Mouse (Mus musculus) midbrain, embryonic 14.5 days (tissue): Measurements from ENCODE around the gene Tpp1. TPM values are rescaled to one million over a fixed set of nuclear protein-coding genes. Genes with fewer than 3 reads are reported as not detected.

Experiments
- ATAC-seq: fragments of 200-750 bp; cut with Nextera tagmentation; 2 replicates; pipeline ENCODE4 v1.8.0; 2017; ENCODE audit warnings: moderate number of reproducible peaks, moderate library complexity; ENCODE audit not compliant: low FRiP score, low TSS enrichment
- DNase-seq: peaks from one replicate; pipeline ENCODE4 v3.0.0-alpha.2; 2015
- H3K27ac ChIP-seq: fragments of 300-500 bp; sonication (generic); replicated peaks from 2 replicates; pipeline ENCODE4 v1.5.1; 2014; ENCODE audit warnings: mild to moderate bottlenecking, low read depth, low read length, moderate library complexity
- H3K27me3 ChIP-seq: fragments of 300-500 bp; sonication (generic); 2 replicates; pipeline ENCODE4 v1.6.1; 2014; ENCODE audit warnings: low read length, control low read depth, mixed read lengths; ENCODE audit not compliant: control insufficient read depth, insufficient read depth
- H3K36me3 ChIP-seq: fragments of 300-500 bp; sonication (generic); 2 replicates; pipeline ENCODE4 v1.6.1; 2014; ENCODE audit warnings: low read length, control low read depth; ENCODE audit not compliant: control insufficient read depth, insufficient read depth
- H3K4me1 ChIP-seq: fragments of 300-500 bp; sonication (generic); 2 replicates; pipeline ENCODE4 v1.6.1; 2014; ENCODE audit warnings: mild to moderate bottlenecking, antibody characterized with exemption, low read length, control low read depth; ENCODE audit not compliant: control insufficient read depth, insufficient read depth
- H3K4me2 ChIP-seq: fragments of 300-500 bp; sonication (generic); 2 replicates; pipeline ENCODE4 v1.6.1; 2014; ENCODE audit warnings: mild to moderate bottlenecking, low read length, moderate library complexity
- H3K4me3 ChIP-seq: fragments of 300-500 bp; sonication (generic); replicated peaks from 2 replicates; pipeline ENCODE4 v1.5.1; 2014; ENCODE audit warnings: low read depth, low read length
- H3K9ac ChIP-seq: fragments of 300-500 bp; sonication (generic); replicated peaks from 2 replicates; pipeline ENCODE4 v1.6.1; 2014; ENCODE audit warnings: mild to moderate bottlenecking, low read length, moderate library complexity
- H3K9me3 ChIP-seq: fragments of 300-500 bp; sonication (generic); 2 replicates; pipeline ENCODE4 v1.6.1; 2016; ENCODE audit warnings: low read length, control low read depth, mixed read lengths; ENCODE audit not compliant: control insufficient read depth
- WGBS: fragments of 180-500 bp; shearing (Covaris S2); extraction: QIAGEN DNeasy Blood & Tissue Kit; methylation state at CpG from one replicate; pipeline ENCODE4 v1.1.7; 2014; 5-methylcytosine and 5-hydroxymethylcytosine counted together
- polyA plus RNA-seq: library from polyadenylated mRNA; unstranded; fragments of >200 nt; fragmentation: Nextera tagmentation; extraction: Ambion mirVana; gene quantifications from 2 replicates; pipeline ENCODE4 v1.2.1, GENCODE M21; 2014

The Tpp1 gene
- 22.5 and 49.5 TPM in 2 replicates for polyA plus RNA-seq

DNA sequence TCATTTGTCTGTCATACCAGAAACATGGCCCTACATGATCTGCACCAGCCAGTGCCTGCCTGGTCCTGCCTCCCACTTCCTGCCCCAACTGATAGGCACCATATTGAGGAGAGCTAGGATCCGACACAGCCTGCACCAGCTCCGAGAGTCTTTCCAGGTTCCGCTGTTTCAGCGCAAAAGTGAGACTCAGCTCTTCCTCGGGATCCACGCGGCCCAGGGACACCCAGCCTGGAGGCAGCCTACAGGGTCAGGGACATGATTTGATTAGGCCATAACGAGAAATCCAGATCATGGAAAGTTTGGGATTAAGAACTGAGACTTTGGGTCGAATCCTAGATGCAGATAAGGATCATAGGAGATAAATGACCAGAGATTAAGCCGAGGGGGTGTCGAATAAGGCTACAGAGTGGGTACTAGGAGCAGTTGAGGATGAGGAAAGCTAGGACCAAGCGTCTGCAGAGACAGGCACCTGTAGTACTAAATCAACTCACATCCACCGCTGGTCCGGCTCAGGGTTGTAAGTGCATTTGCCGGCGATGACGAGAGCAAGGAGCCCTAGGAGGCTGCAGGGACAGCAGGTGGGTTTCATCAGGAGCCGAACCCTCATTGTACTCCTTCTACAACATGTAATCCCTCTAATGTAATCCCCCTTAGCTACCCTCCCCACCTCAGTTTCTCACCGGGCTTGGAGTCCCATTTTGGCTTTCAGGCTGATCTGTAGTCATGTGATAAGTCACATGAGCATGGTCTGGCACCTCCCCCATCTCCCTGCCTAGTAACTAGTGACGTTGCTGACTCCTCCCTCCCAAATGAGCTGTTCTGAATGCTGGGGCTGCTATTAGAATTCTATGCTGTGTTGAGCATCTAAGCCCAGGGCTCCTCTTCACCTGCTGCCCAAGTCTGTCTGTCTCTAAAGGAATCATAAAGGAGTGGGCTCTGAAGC is at the start of gene Tpp1:
Gene Tpp1 (minus strand): TSS at position 745 of the 943 bp plus-strand sequence.
- peak within 1 kb of the TSS; percentile 50 for H3K4me2 ChIP-seq
- DNase-seq: peak; percentile 91
- H3K27ac ChIP-seq: peak within 1 kb of the TSS; percentile 33; the same call in 1 of the 2 replicates
- H3K9ac ChIP-seq: peak within 1 kb of the TSS; percentile 36; the same call in 1 of the 2 replicates
- peak; percentile 92 for ATAC-seq
- no peaks in the 10 kb centered on the region for H3K4me1 ChIP-seq
- peak within 1 kb of the TSS; percentile 34 for H3K4me3 ChIP-seq
- H3K27me3 ChIP-seq: no peaks in the 10 kb centered on the region
- H3K36me3 ChIP-seq: peaks cover 63% of the 10 kb centered on the region
- no peaks in the 10 kb centered on the region for H3K9me3 ChIP-seq
- WGBS: 17% methylated on average over 20 of the region's 20 CpGs

DNA sequence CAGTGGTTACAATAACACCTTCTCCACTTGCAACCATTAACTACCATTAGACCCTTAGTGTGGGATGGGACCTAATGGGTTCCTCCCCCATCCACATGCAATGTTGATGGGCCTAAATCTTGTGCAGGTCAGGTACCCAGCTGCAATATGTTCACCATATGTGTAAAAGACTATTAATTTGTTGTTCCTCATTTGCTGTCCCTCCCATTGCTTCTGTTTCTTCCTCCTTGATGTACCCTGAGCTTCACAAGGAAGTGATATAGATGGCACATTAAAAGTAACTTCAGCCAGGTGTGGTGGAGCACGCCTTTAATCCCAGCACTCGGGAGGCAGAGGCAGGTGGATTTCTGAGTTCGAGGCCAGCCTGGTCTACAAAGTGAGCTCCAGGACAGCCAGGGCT is 44.9 kb upstream of the Tpp1 start:
- Histone ChIP-seq H3K4me1 (no peaks in the 10 kb centered on the region), H3K4me2 (no peak overlapping the region), H3K27me3 (no peaks in the 10 kb centered on the region), H3K4me3 (no peak overlapping the region), H3K27ac (no peak overlapping the region), H3K36me3 (no peaks in the 10 kb centered on the region), H3K9me3 (no peaks in the 10 kb centered on the region), H3K9ac (no peak overlapping the region)
- ATAC-seq (no peak), DNase-seq (no peak)
- WGBS: 91% methylated on average over 3 of the region's 3 CpGs

DNA sequence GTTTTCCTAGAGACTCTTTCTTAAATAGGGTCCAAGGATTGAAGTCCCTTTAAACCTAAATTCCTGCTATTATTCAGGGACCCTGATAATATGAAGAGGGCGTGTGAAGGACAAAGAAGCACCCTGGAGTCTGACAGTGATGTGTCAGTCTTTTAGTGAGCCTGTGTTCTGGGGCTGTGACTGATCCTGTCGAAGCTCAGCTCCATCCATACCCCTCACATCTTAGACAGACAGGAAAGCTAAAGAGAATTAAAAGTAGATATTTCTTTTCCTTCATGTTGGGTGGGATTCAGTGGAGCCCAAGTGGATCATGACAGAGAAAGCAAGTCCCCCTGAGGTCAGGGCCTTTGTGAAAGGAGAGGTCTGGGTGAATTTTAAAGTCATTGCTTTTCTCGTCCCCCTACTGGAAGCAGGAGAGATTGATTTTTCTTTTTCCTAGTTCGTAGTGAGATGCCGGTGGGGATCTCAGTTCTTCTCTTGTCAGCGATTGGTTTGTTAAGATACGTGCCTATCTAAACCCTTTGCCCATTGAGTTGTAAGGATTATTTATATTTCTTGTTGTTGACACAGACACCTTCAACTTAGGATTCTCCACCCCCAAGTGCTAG is 43.8 kb upstream of the Tpp1 start:
- 7% methylated on average over 7 of the region's 7 CpGs for WGBS
- no peak overlapping the region for H3K27ac ChIP-seq
- H3K4me3 ChIP-seq: no peak overlapping the region
- DNase-seq (peak; percentile 34), ATAC-seq (no peak)
- no peaks in the 10 kb centered on the region for H3K4me1 ChIP-seq
- no peak overlapping the region for H3K4me2 ChIP-seq
- no peaks in the 10 kb centered on the region for H3K36me3 ChIP-seq
- no peaks in the 10 kb centered on the region for H3K9me3 ChIP-seq
- no peak overlapping the region for H3K9ac ChIP-seq
- H3K27me3 ChIP-seq: no peaks in the 10 kb centered on the region

DNA sequence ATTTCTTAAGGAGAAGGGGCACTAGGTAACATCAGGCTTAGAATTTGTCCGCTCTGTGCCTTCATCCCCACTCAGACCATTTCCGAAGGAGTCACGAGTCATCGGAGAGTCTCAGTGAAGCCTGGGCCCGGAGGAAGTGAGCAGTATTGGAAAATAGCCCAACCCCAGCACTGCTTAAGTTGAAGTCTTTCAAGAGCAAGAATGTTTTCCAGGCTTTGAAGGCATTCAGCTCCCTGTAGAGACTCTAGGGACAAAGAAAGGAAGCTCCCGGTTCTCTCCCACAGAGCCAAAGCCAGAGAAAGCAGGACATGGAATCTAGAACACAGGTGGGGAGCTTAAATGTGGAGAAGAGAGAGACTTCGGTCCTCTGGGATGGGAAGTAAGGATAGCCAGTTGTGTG is 41.7 kb upstream of the Tpp1 start:
- Histone ChIP-seq H3K4me2 (no peak overlapping the region), H3K27ac (no peak overlapping the region), H3K4me1 (peaks cover 5% of the 10 kb centered on the region; the same call in 1 of the 2 replicates), H3K9me3 (no peaks in the 10 kb centered on the region), H3K36me3 (no peaks in the 10 kb centered on the region), H3K9ac (no peak overlapping the region), H3K27me3 (no peaks in the 10 kb centered on the region), H3K4me3 (no peak overlapping the region)
- no peak for ATAC-seq
- DNase-seq: no peak
- 69% methylated on average over 7 of the region's 7 CpGs for WGBS

DNA sequence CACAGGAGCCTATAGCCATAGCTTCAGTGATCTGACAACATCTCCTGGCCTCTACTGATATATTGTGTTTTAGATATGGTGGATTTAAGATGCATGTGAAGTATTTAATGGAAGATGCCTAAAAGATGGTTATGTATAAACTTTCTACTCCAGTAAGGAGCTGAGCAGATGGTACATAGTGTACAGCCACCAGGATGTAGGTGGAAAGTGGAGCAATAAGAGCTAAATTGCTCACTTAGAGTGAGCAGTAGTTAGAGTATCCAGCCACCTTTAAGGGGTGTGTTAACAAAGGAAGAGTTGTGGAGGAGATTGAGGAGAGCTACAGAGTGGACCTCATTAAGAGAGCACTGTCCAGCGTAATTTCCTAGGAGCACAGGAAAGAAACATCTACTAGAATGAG is 39.1 kb upstream of the Tpp1 start:
- Histone ChIP-seq H3K36me3 (0 out of 2 replicates have a peak, but pooled peaks cover under 1% of the 10 kb centered on the region), H3K27me3 (no peaks in the 10 kb centered on the region), H3K4me2 (no peak overlapping the region), H3K9ac (no peak overlapping the region), H3K9me3 (no peaks in the 10 kb centered on the region), H3K4me1 (peaks cover 10% of the 10 kb centered on the region), H3K27ac (no peak overlapping the region), H3K4me3 (no peak overlapping the region)
- WGBS: 90% methylated on average over 1 of the region's 1 CpGs
- DNase-seq (no peak), ATAC-seq (no peak)

DNA sequence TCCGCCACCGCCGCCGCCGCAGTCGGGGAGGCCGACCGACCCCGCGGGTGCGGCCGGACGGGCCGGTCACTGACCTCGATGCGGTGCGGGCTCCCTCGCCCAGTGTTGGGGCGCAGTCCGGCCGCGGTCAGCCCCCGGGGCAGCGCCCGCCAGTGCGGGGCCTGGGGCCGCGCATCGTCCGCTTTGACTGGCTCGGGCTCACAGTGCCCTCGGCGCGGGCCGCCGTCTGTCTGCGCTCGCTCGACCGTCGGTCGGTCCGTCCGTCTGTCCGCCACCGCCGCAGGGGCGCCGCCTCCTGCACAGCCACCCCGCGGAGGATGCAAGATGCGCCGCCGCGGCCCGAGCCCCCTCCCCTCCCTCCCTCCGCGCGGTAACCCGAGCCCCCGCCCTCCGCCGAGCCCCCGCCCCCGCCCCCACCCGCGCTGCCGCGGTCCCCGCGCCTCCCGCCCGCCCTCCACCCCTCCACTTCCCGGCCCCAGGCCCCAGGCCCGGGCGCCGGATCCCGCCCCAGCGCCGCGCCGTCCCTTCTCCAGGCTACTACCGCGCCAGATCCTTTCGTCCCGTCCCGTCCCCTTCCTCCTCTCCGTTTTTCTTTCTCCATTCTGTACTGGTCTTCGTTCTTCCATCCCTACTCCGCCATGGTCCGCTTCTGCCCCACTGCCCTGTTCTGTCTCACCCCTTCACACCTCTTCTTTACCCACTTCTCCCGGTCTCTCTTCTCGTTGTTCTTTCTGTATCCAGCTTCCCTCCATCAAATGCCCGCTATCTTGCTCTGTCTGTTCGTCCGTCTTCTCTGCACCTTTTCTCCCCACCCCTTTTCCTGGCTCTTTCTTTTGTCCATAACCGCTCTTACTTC is 35.5 kb upstream of the Tpp1 start, which contains the start of gene Dchs1:
Gene Dchs1 (minus strand): TSS at position 370 of the 856 bp plus-strand sequence.
- WGBS: under 1% methylated on average over 85 of the region's 97 CpGs
- DNase-seq (peak; percentile 85), ATAC-seq (peak; percentile 83)
- H3K36me3 ChIP-seq: peaks cover 33% of the 10 kb centered on the region
- H3K9me3 ChIP-seq: no peaks in the 10 kb centered on the region
- no peaks in the 10 kb centered on the region for H3K27me3 ChIP-seq
- H3K4me1 ChIP-seq: peaks cover 42% of the 10 kb centered on the region
- H3K4me3 ChIP-seq: peak within 1 kb of the TSS; percentile 100
- H3K4me2 ChIP-seq: peak within 1 kb of the TSS; percentile 85
- peak within 1 kb of the TSS; percentile 99 for H3K27ac ChIP-seq
- H3K9ac ChIP-seq: peak within 1 kb of the TSS; percentile 100

DNA sequence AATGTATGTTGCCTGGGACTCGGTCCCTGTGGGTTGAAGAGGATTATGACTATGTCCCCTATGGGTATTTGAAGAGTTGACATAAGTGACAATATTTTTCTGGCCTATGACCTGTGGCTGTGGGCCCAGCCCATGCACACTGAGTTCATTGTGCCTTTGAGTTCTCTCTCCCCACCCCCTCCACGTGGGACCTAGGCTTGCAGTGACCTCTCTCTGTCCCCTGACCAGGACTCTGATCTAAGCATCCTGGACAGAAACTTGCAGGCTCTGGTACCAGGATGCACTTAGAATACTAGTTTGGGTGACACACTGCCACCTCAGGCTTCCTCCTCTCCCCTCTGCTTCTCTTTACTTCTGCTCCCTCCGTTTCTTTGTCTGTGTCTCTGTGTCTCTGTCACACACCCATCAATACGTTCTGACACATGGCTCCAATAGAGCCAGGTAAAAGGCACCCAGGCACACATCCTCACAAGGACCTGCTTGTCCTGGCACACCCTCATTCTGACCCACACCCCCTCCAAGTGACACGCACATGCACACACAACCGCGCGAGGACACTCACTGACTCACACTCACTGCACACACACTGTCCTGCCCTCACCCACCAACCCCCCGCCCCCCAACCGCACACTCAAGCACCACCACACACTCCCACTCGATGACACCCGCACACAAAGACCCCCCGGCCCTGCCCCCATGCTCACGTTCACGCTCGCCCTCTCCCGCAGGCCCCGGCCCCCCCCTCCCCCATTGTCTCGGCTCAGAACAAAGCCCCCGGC is 34.7 kb upstream of the Tpp1 start:
- Histone ChIP-seq H3K4me1 (peaks cover 42% of the 10 kb centered on the region), H3K27ac (peak overlapping the region; percentile 99), H3K9me3 (no peaks in the 10 kb centered on the region), H3K9ac (peak overlapping the region; percentile 100), H3K4me3 (peak overlapping the region; percentile 100), H3K4me2 (peak overlapping the region; percentile 85), H3K27me3 (no peaks in the 10 kb centered on the region), H3K36me3 (peaks cover 42% of the 10 kb centered on the region)
- ATAC-seq (peak; percentile 78), DNase-seq (peak; percentile 76)
- 3% methylated on average over 20 of the region's 20 CpGs for WGBS
